Mouse (Mus musculus): Measurements from ENCODE around the gene Tgds.
"Not testable (repeated sequence)": the region's sequence is repeated elsewhere in the genome, so short reads cannot be mapped to it uniquely, and the experiment has no call there.

Gene Tgds

DNA sequence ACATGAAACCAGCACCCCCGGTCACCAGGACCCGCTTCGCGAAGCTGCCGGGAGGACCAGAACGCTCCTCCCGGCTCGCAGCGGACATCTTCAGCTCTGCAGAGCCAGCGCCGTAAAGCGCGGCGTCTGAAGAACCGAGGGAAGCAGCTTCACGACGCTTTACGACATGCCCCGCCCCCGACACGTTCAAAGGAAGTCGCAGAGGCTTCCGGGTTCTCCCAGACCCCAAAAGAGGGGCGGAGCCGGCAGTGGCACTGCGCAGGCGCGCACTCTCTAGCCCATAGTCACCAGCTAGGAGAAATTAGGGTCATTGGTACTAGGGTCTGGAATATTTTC, at the start of gene Tgds:
Gene Tgds, minus strand, starts transcription at position 114 of the 336 bp plus-strand sequence.
- CTCF ChIA-PET, result no interaction called here

DNA sequence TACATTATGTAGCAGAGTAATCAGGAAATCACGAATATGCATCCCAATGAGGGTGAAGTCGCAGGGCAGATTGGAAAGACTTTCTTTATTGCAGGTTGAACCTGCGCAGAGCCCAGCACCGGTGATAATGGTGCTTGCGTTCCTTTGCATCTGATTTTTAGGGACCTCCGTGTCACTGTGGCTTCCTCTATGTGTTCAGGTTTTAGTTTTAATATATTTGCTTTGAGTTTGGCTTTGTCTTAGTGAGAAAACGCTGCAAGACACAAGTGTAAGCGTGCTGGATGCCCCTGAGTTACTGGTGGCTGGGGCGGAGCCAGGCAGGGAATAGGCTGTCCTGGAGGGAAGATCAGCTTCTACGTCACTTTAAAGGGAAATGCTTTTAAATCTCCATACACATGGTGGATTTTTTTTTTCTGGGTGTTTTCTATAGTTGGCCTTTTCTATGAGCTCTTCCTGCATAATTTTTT, 48.2 kb upstream of the Tgds start:
- CTCF ChIA-PET, result interaction anchor here (0.6 kb wide), 1 partner anchor 425 kb away, joined by 3 read pairs; no protein-coding TSS in a partner anchor

DNA sequence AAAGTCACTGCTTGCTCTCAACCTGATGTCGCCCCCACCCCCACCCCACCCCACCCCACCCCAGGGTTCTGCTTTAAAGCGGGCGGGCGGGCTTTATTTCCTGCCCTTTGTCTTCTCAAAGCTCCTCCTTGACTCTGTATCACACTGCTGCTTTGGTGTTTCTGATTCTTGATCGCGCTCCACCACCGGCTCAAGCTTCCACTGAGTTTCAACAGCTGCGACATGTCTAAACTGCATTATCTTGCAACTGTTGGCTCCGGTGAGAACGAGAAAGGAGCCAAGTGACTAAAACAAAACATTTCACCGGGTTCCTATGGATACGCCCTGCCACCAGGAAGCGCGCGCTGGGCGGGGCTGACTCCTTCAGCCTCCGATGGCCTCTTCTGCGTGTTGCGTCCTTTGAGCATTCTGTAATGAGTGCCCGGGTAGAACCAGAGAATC, 47.6 kb upstream of the Tgds start:
- CTCF ChIA-PET, result no interaction called here

DNA sequence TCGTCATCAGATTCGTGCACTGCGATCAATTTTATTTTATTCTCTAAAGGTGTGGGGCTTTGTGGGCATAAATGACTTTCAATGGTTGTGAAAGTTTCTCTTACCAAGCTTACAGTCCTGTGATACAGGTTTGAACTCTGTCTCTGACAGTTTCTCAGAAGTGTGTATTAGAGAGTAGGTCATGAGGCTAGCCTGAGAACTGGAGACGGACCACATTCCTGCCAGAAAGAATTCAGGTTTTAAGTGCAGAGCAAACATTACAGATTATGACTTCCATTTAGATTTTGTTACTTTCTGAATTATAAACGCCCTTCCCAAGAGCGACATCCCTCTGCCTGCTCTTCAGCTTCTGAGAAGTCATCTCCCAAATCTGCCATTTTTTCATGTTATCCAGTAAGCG, 47.1 kb upstream of the Tgds start:
- CTCF ChIA-PET, result no interaction called here

DNA sequence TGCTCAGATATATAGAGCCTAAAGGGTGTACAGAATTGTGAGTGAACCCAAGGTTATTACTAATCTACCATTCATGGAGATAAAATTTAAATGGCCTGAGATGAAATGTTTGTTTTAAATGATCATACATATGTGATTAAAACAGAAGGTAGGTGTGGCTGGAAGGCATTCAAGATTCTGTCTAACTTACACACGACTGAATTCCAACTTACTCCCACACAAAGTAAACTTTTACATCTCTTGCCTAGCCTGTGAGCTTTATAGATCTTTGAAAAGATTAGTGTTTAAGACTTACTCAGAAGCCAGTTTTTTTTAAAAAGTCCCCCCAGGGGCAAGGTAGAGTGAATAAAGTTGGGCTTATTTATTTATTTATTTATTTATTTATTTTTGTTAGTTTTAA, 46.7 kb upstream of the Tgds start:
- CTCF ChIA-PET, result no interaction called here

DNA sequence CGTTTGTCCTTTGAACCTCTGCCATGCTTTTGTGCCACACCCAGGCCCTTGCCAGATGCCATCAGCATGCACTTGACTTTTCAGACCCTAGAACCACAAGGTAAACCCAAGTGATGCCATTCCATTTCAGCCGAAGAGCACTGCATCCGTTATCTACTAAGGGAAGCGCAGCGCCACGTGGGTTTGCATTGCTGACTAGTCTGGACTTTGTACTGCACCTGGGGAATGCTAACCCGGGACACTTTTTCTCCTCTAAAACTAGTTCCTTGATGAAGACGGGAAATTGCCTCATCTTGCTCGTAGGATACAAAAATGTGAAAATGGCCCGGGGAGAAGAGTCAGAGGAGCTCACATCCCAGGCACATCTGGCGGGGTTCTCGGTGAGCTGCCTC, 43.1 kb upstream of the Tgds start:
- CTCF ChIA-PET, result no interaction called here

DNA sequence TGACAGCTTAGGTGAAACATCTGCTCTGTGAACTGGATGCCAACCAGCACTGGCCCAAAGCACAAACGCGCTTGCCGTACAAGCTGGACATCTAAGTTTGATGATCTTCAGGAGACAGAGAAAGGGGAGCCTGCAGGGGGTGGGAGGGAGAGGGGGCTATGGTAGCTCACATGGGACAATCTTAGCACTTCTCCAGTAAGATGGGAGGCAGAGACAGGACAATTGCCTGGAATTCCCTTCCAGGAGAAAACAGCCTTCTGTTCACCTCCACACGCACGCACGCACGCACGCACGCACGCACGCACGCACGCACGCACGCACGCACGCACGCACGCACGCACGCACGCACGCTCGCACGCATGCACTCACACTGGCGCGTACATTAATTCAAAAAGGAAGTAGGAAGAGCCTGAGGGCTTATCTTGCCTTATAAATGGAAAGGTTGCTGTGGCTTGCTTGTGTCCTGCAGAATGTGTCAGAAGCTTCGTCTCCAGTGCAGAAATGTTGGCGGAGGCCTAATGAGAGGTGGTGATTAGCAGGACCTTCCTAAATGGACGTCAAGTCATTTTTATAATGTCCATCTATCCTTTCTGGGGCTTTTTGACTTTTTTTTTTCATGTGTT, 42.6 kb upstream of the Tgds start:
- CTCF ChIA-PET, result no interaction called here

DNA sequence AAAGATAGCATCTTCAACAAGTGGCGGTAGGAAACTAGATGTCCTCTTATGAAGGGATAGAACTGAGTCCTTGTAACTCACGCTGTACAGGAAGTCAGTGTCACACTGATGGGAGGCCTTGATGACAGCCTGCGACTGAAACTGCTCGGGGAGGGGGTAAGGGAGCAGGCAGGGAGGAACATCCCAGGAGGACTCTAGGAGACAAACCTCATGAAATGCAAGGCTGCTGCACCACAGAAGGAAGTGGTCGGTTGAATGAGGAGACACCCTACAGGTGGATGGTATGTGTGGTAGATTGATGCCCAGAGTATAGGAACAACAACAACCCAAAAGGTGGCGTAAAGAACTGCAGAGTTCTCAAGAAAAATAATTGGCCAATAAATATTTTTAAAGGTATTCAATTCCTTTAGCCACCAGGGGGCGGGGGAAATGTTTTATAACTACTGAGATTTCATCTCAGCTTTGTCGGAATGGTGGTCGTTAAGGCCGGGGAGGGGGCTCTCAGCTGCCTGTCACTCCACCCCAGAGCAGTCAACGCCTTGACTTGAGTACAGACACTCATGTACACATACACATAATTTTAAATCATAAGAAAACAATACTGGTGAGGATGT, 41.1 kb upstream of the Tgds start:
- CTCF ChIA-PET, result no interaction called here

DNA sequence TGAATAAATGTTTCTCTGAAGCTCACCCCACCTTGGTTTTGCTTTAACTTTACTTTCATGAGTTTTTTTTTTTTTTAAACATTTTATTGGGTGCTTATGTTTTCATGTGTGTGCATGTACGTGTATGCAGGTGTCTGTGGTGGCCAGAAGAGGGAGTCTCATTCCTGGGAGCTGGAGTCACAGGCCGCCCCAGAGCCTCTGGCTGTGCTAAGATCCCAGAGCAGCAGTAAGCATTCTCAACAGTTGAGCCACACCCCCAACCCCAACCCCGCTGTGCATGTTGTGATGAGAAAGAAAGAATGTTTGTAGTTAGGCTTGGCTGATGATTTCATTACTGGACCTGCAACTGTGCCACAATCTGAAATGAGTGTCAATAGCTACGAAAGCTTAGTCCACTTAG, 36.2 kb upstream of the Tgds start:
- CTCF ChIA-PET, result no interaction called here

DNA sequence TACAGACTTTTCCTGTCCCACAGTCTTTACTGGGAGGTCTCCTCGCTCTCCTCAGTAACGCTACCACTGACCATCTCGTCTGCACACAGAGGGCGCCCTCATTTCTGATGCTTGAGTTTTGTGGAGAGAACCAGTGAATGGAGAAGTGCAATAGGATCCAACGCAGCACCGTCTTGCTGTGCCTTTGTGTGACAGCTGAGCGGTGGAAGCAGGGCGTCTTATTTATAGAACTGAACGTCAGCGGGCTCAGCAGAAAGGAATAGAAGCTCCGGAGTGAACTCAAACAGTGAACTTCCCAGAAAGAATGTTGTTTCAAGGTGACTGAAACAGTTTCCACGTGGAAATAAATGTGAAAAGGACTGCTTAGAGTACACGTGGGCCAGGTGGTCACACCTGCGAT, 30.1 kb upstream of the Tgds start:
- CTCF ChIA-PET, result no interaction called here

DNA sequence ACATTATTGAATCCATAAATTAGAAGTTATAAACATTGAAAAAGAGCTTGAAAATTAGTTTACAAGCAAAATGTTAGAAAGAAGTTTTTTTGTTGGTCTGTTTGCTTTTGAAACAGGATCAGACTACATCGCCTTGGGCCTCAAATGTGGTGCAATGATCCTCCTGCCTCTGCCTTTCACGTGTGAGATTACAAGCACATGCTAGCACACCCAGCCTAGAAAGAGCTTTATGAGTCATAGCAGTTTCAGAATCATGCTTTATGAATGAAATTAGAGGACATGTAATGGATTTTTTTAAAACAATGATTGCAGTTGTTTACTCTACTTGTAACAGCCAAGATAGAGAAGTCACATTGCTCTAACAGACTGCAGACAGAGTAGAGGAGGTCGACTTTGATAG, 29.2 kb upstream of the Tgds start:
- CTCF ChIA-PET, result no interaction called here

DNA sequence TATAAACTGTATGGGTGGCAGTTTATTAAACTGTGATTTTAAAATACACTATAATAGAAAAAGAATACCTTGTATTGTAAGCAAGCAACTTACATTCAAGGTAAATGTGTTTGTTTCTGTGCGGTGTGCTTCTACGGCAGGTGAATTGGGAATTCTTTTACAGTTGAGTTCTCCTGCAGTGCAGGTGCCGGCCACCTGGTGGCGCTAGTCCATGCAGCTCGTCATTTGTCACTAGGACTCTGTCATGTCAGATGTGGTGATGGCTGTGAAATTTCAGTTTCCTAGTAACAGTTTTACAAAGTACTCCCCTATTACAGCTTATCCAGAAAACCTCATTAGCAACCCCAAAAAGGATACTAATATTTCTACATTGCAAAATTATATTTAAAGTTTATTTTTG, 24.6 kb upstream of the Tgds start:
- CTCF ChIA-PET, result no interaction called here

DNA sequence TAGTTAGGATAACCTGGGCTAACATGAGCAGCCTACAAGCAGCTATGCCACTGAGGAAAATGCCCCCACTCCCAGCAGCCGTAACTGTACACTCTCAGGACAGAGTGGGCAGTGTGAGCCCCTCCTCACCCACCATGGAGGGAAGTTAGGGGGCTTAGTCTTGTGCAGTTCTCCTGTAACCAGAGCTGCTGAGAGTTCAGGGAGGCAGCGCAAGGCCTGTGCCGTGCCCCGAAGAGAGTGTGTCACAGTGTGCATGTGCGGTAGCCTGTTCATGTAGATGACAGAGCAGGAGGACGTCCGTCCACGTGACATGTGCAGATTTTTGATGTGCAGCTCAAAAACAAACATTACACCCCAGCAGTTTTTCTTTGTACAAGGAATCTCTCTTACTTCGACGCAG, 24.2 kb upstream of the Tgds start:
- CTCF ChIA-PET, result no interaction called here

DNA sequence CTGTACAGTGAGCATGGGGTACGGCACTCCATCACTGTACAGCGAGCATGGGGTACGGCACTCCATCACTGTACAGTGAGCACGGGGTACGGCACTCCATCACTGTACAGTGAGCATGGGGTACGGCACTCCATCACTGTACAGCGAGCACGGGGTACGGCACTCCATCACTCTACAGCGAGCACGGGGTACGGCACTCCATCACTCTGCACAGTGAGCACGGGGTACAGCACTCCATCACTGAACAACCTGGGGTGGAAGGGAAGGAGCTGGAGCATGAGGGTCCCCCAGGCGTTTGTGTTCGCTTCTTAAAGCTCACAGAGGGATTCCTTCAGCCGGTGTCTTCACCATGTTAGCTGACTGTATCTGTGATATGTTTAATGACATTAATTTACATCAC, 23.5 kb upstream of the Tgds start:
- CTCF ChIA-PET, result not testable (repeated sequence)

DNA sequence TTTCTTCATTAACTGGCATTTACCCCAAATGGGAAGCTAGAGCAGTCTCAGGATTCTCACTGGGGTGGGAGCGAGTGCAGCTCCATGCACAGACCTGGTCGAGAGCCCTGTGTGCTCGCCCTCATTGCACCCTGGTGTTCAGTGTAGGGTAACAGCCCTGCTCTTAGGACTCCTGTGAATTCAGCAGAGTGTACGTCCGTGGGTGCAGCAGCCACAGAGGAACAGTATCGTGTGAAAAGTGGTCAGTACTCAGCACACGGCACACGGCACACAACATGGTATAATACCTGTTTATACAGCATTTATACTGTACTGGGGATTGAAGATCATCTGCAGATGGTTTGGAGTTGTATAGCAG, 19.7 kb upstream of the Tgds start:
- CTCF ChIA-PET, result no interaction called here

DNA sequence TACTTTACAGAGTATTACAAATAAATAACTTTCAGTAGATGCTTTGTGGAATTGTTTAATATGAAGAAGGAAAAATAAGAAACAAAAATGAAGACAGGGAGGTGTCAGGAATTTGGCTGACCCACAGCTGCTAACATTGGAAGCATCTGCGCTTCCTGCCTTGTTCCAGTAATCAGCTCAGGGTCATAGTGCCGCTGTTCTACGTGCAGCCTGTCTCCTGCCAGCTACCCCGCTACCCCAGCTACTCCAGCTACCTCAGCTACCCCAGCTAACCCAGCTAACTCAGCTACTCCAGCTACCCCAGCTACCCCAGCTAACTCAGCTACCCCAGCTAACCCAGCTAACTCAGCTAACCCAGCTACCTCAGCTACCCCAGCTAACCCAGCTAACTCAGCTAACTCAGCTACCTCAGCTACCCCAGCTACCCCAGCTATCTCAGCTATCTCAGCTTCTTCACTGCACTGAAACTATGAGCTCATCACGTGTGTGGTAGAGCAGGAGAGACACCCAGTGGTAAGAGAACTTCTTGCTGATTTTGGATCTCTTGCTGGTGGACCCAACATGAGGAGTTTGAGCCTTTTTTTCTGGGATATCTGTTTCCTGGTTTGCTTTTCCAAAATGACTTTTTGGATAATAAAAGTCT, 19.2 kb upstream of the Tgds start:
- CTCF ChIA-PET, result no interaction called here

DNA sequence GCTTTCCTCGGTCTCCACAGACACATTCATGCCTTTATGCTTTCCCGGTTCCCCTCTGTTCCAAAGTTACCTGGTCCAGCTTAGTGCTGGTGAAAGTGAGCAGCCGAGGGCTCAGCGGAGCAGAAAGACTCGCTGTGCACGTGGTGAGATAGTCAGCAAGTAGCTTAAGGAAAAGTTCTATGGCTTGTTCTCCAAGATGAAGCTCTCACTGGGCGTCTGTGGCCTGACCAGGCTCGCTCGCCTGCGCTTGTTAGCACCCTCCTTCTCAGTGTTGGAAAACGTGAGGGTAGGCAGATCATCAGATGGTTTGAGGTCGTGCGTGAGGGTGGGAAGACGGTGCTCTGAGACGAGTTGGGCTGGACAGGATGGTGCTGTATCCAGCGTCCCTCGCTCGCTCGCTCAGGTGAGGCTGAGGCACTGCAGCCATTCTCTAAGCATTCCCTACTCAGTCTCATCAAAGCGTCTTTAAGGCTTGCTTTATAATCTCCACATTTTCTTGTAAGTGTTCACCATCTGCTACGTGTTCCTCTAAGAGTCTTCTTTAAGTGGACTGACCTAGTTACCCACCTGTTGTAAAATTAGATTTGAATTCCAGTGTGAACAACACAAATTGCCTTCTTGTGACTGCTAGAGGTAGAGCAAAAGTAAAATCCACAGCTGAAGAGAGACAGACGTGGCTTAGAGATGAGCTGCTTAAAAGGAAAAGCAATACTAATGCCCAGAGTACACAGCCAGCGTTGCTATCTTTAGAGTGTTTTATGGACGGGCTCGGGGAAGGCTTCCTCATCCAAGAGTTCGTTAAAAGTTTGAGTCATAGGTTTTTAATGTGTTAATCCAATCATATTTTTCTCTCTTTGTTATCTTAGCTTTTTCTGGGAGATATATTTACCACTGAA, 18.3 kb upstream of the Tgds start:
- CTCF ChIA-PET, result interaction anchor here (0.7 kb wide), 1 partner anchor 52 kb away, joined by 3 read pairs; no protein-coding TSS in a partner anchor

DNA sequence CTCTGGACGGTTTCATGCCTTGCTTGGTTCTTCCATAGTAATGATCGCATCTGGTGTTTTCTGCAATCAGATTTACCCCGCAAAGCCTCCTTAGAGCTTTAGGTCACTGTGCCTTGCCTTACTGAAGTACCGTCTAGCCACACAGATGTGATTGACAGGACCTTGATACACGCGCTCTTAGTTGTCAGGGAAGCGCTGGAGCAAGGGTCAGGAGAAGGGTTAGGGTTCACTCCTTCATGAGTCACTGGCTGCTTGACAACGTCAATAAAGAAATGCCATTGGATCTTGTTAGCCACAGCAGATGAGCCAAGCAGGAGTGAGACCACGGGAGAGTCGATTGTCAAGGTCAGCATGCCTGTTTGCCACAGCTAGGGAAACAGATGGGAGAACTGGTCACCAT, 16.0 kb upstream of the Tgds start:
- CTCF ChIA-PET, result no interaction called here

DNA sequence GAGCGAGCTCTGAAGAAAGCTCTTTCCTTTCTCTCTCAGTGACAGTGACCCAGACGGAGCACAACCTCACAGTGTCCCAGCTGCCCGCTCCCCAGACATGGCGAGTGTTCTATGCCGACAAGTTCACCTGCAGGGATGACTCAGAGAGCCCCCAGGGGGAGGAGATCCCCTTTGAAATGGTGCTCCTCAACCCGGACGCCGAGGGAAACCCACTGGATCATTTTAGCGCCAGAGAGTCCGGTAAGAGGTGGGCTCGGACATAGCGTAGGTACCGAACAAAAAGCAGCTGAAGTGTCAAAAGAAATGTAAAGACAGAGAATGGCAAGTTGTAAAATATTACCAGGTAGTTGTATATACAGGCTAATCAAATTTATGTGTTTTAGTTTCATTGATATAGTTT, 15.5 kb upstream of the Tgds start:
- CTCF ChIA-PET, result no interaction called here

DNA sequence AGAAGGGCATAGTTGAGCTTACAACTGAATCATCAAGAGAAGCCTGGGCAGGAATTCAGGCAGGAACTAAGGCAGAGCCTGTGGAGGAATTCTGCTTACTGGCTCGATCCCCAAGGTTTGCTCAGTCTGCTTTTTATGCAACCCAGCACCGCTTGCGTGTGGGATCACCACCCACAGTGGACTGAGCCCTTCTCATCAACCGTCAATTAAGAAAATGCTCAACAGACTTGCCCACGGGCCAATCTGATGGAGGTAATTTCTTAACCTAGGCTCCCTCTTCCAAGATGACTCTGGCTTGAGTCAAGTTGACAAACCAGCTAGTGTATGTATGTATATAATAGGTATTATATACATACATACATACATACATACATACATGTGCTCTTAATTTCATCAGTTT, 9.7 kb upstream of the Tgds start:
- CTCF ChIA-PET, result no interaction called here

DNA sequence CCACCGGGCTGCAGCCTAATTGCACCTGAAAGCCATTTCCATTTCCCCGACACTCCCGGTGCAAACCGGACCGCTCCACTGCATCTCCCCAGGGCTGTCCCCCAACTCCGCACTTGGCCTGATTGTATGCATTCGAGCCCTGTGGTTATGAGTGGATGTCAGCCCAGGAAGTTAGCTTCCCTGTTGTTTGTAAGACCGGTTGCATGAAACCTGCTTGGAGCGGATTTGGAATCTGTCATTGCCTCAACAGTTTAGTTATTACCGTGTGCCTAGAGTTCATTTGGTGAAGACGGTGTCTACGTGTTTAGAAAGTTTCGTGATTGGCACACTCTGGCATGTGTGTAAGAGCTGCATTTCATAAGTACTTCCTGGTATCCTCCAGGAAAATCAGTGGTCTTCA, 4.9 kb upstream of the Tgds start:
- CTCF ChIA-PET, result no interaction called here

DNA sequence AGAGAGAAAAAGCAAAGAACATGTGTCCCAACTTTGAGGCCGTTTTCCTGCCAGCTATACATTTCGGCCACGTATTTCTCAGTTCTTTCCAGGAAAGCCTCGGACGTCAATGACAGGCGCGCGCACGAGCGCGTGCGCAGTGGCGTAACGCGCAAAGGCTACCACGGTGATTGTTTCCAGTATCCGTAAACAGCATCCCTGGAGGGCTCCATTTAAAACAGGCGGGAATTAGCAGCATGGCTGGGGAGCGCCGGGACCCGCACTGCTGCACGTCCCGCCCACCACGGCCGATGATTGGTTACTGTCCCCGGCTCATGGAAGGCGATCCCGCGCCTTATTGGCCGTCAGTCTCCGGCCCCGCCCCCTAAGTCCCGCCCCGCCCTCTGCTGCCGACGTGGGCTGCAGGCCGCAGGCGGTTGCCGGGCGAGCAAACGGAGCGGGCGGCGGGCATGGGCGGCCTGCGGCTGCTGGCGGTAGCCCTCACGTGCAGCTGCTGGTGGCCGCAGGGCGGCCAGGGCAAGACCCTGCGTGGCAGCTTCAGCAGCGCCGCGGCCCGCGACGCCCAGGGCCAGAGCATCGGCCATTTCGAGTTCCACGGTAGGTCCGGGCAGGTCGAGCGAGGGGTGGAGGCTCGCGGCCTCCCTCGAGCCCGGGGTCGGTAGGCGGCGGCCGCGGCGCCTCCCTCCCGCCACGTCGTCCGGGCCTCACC, 4.3 kb upstream of the Tgds start, which contains the start of gene Gpr180:
Gene Gpr180, plus strand, starts transcription at position 415 of the 709 bp plus-strand sequence.
- CTCF ChIA-PET, result no interaction called here

All from spleen, embryonic (tissue).